Mouse (Mus musculus): ENCODE results near the gene Pole3. TPM values are rescaled to one million over a fixed set of nuclear protein-coding genes. Genes with fewer than 3 reads are reported as not detected.

Pole3 gene
- total and polyA plus RNA-seq, 2 experiments from 2014 or later, result 19.0 to 70.0 TPM

GRCm38 (mm10) chr4:62496815-62497214 lies 28.1 kb downstream of the Pole3 start:
- TF ChIP-seq CTCF (IDR thresholded peaks at IDR 0.05; ENCODE audit: low read depth), result no peak
- H3K27me3 ChIP-seq (ENCODE audit: insufficient read depth, low read length), result no peaks in the 10 kb centered on the region
- peaks cover 8% of the 10 kb centered on the region; the same call in 1 of the 2 replicates for H3K36me3 ChIP-seq (ENCODE audit: insufficient read depth, low read length)
- DNase-seq (ENCODE audit: low spot score), result peak; percentile 62
- H3K4me1 ChIP-seq (ENCODE audit: insufficient read depth, low read length), result 0 out of 2 replicates have a peak, but pooled peaks cover 4% of the 10 kb centered on the region
- WGBS, result 43% methylated on average over 8 of the region's 8 CpGs
- no peak overlapping the region for H3K4me2 ChIP-seq (ENCODE audit: low read depth, low read length)
- no peak overlapping the region for H3K4me3 ChIP-seq (ENCODE audit: low read length)
- ATAC-seq, result peak; percentile 45
- no peak overlapping the region for H3K27ac ChIP-seq
- H3K9me3 ChIP-seq (ENCODE audit: low read length), result no peaks in the 10 kb centered on the region
- no peak overlapping the region for H3K9ac ChIP-seq (replicated peaks; ENCODE audit: low read length)

DNA sequence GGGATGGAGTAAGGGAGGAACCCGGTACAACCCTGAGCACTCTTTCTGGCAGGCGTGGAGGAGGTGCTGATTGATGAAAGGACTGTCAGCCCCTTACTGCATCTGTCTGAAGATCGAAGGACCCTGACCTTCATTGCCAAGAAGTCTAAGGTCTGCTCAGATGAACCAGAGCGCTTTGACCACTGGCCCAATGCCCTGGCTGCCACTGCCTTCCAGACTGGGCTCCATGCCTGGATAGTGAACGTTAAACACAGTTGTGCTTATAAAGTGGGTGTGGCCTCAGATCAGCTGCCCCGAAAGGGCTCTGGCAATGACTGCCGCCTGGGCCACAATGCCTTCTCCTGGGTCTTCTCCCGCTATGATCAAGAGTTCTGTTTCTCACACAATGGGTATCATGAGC lies 28.9 kb downstream of the Pole3 start:
- TF ChIP-seq CTCF (IDR thresholded peaks at IDR 0.05; ENCODE audit: low read depth), result no peak
- no peaks in the 10 kb centered on the region for H3K9me3 ChIP-seq (ENCODE audit: low read length)
- H3K36me3 ChIP-seq (ENCODE audit: insufficient read depth, low read length), result peaks cover 8% of the 10 kb centered on the region; the same call in 1 of the 2 replicates
- H3K4me3 ChIP-seq (ENCODE audit: low read length), result no peak overlapping the region
- DNase-seq (ENCODE audit: low spot score) (peak; percentile 38), ATAC-seq (no peak)
- no peak overlapping the region for H3K4me2 ChIP-seq (ENCODE audit: low read depth, low read length)
- no peak overlapping the region for H3K9ac ChIP-seq (replicated peaks; ENCODE audit: low read length)
- H3K27ac ChIP-seq, result no peak overlapping the region
- WGBS, result 62% methylated on average over 8 of the region's 8 CpGs
- H3K27me3 ChIP-seq (ENCODE audit: insufficient read depth, low read length), result no peaks in the 10 kb centered on the region
- H3K4me1 ChIP-seq (ENCODE audit: insufficient read depth, low read length), result 0 out of 2 replicates have a peak, but pooled peaks cover 4% of the 10 kb centered on the region

DNA sequence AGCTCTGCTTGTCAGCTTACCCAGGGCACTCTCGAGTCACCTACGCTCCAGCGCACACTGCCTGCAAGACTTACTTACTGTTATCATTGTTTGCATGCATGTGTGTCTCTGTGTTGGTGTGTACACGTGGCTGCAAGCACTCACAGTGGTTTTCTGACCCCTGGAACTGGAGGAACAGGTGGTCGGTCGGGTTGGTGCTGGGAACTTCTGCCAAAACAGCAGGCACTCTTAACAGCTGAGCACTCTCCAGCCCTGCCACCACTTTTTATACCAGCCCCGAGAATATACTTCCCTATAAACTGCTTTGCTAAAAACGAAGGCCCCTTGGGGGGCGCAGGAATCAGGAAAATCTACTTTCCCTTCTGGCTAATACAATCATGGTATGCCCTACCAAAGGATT lies 30.6 kb downstream of the Pole3 start:
- ATAC-seq, result no peak
- Histone ChIP-seq H3K27me3 (ENCODE audit: insufficient read depth, low read length) (no peaks in the 10 kb centered on the region), H3K4me2 (ENCODE audit: low read depth, low read length) (no peak overlapping the region), H3K36me3 (ENCODE audit: insufficient read depth, low read length) (peaks cover 8% of the 10 kb centered on the region; the same call in 1 of the 2 replicates), H3K9me3 (ENCODE audit: low read length) (no peaks in the 10 kb centered on the region), H3K9ac (replicated peaks; ENCODE audit: low read length) (no peak overlapping the region), H3K4me1 (ENCODE audit: insufficient read depth, low read length) (0 out of 2 replicates have a peak, but pooled peaks cover 4% of the 10 kb centered on the region), H3K27ac (no peak overlapping the region), H3K4me3 (ENCODE audit: low read length) (no peak overlapping the region)
- DNase-seq (ENCODE audit: low spot score), result no peak
- TF ChIP-seq CTCF (IDR thresholded peaks at IDR 0.05; ENCODE audit: low read depth), result no peak
- 57% methylated on average over 9 of the region's 9 CpGs for WGBS

GRCm38 (mm10) chr4:62492682-62493081 lies 32.2 kb downstream of the Pole3 start:
- H3K9ac ChIP-seq (replicated peaks; ENCODE audit: low read length), result no peak overlapping the region
- H3K27me3 ChIP-seq (ENCODE audit: insufficient read depth, low read length), result no peaks in the 10 kb centered on the region
- no peaks in the 10 kb centered on the region for H3K36me3 ChIP-seq (ENCODE audit: insufficient read depth, low read length)
- no peak overlapping the region for H3K27ac ChIP-seq
- no peak for TF ChIP-seq CTCF (IDR thresholded peaks at IDR 0.05; ENCODE audit: low read depth)
- no peak overlapping the region for H3K4me3 ChIP-seq (ENCODE audit: low read length)
- no peak overlapping the region for H3K4me2 ChIP-seq (ENCODE audit: low read depth, low read length)
- no peaks in the 10 kb centered on the region for H3K9me3 ChIP-seq (ENCODE audit: low read length)
- WGBS, result 66% methylated on average over 2 of the region's 2 CpGs
- ATAC-seq (0 out of 2 replicates have a peak, but pooled peaks have one; percentile 27), DNase-seq (ENCODE audit: low spot score) (peak; percentile 35)
- H3K4me1 ChIP-seq (ENCODE audit: insufficient read depth, low read length), result 0 out of 2 replicates have a peak, but pooled peaks cover 4% of the 10 kb centered on the region

DNA sequence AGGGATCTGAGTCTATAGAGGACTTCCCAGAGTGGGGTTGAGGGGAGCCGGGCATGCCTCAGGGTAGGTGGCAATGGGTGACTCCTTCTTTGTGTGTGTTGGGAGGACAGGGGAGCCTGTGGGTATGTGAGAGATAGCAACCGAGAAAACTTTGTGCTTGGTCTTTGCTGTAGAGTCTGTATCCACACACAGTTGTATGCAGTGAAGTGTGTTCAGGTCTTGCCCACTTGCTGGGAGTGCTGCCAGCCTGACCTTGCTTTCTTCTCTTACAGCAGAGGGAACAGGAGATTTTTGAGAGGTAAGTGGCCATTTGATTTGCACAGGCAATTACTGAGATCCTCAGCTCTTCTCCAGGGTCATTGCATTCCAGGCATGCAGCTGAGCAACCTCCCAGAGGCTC lies 37.0 kb downstream of the Pole3 start:
- no peak for ATAC-seq
- no peak for TF ChIP-seq CTCF (IDR thresholded peaks at IDR 0.05; ENCODE audit: low read depth)
- DNase-seq (ENCODE audit: low spot score), result no peak
- Histone ChIP-seq H3K27me3 (ENCODE audit: insufficient read depth, low read length) (no peaks in the 10 kb centered on the region), H3K4me3 (ENCODE audit: low read length) (no peak overlapping the region), H3K4me1 (ENCODE audit: insufficient read depth, low read length) (no peaks in the 10 kb centered on the region), H3K4me2 (ENCODE audit: low read depth, low read length) (no peak overlapping the region), H3K9me3 (ENCODE audit: low read length) (no peaks in the 10 kb centered on the region), H3K36me3 (ENCODE audit: insufficient read depth, low read length) (no peaks in the 10 kb centered on the region), H3K27ac (no peak overlapping the region), H3K9ac (replicated peaks; ENCODE audit: low read length) (no peak overlapping the region)
- 83% methylated on average over 2 of the region's 2 CpGs for WGBS

DNA sequence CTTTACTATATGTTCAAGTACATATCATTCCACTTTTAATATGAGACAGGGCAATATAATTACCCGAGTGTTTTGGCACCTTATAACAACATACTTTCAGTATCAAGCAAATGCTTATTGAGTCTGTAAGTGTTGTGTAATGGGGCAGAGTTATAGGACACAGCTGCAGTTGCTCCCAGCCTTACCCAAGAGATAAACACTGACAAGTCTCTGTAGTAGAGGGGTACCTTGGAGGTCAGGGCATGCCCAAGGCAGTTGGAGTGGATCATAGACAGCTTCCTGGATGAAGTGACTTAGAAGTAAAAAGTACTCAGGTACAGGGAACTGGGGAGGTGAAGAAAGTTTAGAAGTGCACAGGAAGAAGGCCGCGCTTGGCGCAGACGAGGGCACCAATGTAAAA lies 37.7 kb downstream of the Pole3 start:
- Histone ChIP-seq H3K36me3 (ENCODE audit: insufficient read depth, low read length) (no peaks in the 10 kb centered on the region), H3K4me1 (ENCODE audit: insufficient read depth, low read length) (no peaks in the 10 kb centered on the region), H3K27ac (no peak overlapping the region), H3K9ac (replicated peaks; ENCODE audit: low read length) (no peak overlapping the region), H3K9me3 (ENCODE audit: low read length) (no peaks in the 10 kb centered on the region), H3K4me2 (ENCODE audit: low read depth, low read length) (no peak overlapping the region), H3K4me3 (ENCODE audit: low read length) (no peak overlapping the region), H3K27me3 (ENCODE audit: insufficient read depth, low read length) (no peaks in the 10 kb centered on the region)
- no peak for TF ChIP-seq CTCF (IDR thresholded peaks at IDR 0.05; ENCODE audit: low read depth)
- ATAC-seq, result no peak
- no peak for DNase-seq (ENCODE audit: low spot score)
- 96% methylated on average over 5 of the region's 5 CpGs for WGBS

DNA sequence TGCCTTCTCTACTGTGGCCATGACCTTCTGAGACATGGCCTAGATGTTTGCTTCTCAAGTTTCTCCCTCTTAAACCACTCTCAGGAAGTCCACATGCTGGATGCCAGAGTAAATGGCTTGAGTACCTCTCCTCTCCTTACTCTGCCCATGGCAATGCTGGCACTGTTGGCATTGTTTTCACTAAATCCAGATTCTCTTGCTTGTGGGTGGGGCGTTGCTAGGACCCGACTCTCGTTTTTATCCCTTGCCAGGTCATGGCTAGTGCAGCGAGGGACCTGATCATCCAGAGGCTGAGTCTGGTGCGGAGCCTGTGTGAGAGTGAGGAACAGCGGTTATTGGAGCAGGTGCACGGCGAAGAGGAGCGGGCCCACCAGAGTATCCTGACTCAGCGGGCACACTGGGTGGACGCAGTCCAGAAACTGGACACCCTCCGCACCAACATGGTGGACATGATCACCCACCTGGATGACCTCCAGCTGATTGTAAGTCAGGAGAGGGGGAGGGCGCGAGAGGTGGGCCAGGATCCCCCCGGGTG lies 38.6 kb downstream of the Pole3 start:
- TF ChIP-seq CTCF (IDR thresholded peaks at IDR 0.05; ENCODE audit: low read depth), result no peak
- no peaks in the 10 kb centered on the region for H3K4me1 ChIP-seq (ENCODE audit: insufficient read depth, low read length)
- H3K9me3 ChIP-seq (ENCODE audit: low read length), result no peaks in the 10 kb centered on the region
- H3K27me3 ChIP-seq (ENCODE audit: insufficient read depth, low read length), result no peaks in the 10 kb centered on the region
- 88% methylated on average over 15 of the region's 15 CpGs for WGBS
- DNase-seq (ENCODE audit: low spot score), result no peak
- H3K36me3 ChIP-seq (ENCODE audit: insufficient read depth, low read length), result no peaks in the 10 kb centered on the region
- no peak overlapping the region for H3K4me2 ChIP-seq (ENCODE audit: low read depth, low read length)
- ATAC-seq, result no peak
- no peak overlapping the region for H3K27ac ChIP-seq
- no peak overlapping the region for H3K4me3 ChIP-seq (ENCODE audit: low read length)
- no peak overlapping the region for H3K9ac ChIP-seq (replicated peaks; ENCODE audit: low read length)
